Mouse (Mus musculus) stomach, postnatal 0 days (tissue): ENCODE data around the gene Ccnl1. TPM values are rescaled to one million over a fixed set of nuclear protein-coding genes. Genes with fewer than 3 reads are reported as not detected.

ENCODE experiments used
- ATAC-seq: fragments of 200-750 bp; cut with Nextera tagmentation; 2 replicates; pipeline ENCODE4 v1.8.0; 2017; ENCODE audit not compliant: low FRiP score, low TSS enrichment
- DNase-seq: peaks from one replicate; pipeline ENCODE4 v3.0.0-alpha.2; 2016; ENCODE audit warnings: low spot score
- H3K27ac ChIP-seq: fragments of 300-500 bp; sonication (generic); replicated peaks from 2 replicates; pipeline ENCODE4 v1.5.1; 2014; ENCODE audit warnings: mild to moderate bottlenecking, control low read depth
- H3K27me3 ChIP-seq: fragments of 300-500 bp; sonication (generic); 2 replicates; pipeline ENCODE4 v1.6.1; 2014; ENCODE audit warnings: low read length; ENCODE audit not compliant: control insufficient read depth, insufficient read depth
- H3K36me3 ChIP-seq: fragments of 300-500 bp; sonication (generic); 2 replicates; pipeline ENCODE4 v1.6.1; 2014; ENCODE audit warnings: low read length, mixed read lengths; ENCODE audit not compliant: control insufficient read depth, insufficient read depth
- H3K4me1 ChIP-seq: fragments of 300-500 bp; sonication (generic); replicated peaks from 2 replicates; pipeline ENCODE4 v1.6.1; 2014; ENCODE audit warnings: antibody characterized with exemption; ENCODE audit not compliant: control insufficient read depth, insufficient read depth
- H3K4me2 ChIP-seq: fragments of 300-500 bp; sonication (generic); replicated peaks from 2 replicates; pipeline ENCODE4 v1.6.1; 2014; ENCODE audit warnings: low read depth, mild to moderate bottlenecking, control low read depth, moderate library complexity
- H3K4me3 ChIP-seq: fragments of 300-500 bp; sonication (generic); 2 replicates; pipeline ENCODE4 v1.5.1; 2014; ENCODE audit warnings: low read depth, low read length, control low read depth
- H3K9ac ChIP-seq: fragments of 300-500 bp; sonication (generic); 2 replicates; pipeline ENCODE4 v1.6.1; 2014; ENCODE audit warnings: mild to moderate bottlenecking, low read length, control low read depth, mixed read lengths
- H3K9me3 ChIP-seq: fragments of 300-500 bp; sonication (generic); 2 replicates; pipeline ENCODE4 v1.6.1; 2016; ENCODE audit warnings: low read length; ENCODE audit not compliant: control insufficient read depth
- CTCF ChIP-seq: IDR thresholded peaks from 2 replicates; pipeline ENCODE4 v1.5.1; 2016; ENCODE audit warnings: antibody characterized with exemption, low read depth, mild to moderate bottlenecking, moderate library complexity
- EP300 ChIP-seq: optimal IDR thresholded peaks from 2 replicates; pipeline ENCODE3; 2016; ENCODE audit warnings: antibody characterized with exemption
- WGBS: fragments of 180-500 bp; shearing (Covaris S2); extraction: QIAGEN DNeasy Blood & Tissue Kit; methylation state at CpG from one replicate; pipeline ENCODE4 v1.1.7; 2014; 5-methylcytosine and 5-hydroxymethylcytosine counted together
- polyA plus RNA-seq: library from polyadenylated mRNA; unstranded; fragments of >200 nt; fragmentation: Nextera tagmentation; extraction: Ambion mirVana; gene quantifications from 2 replicates; pipeline ENCODE4 v1.2.1, GENCODE M21; 2015

Ccnl1 gene
- polyA plus RNA-seq, 1 experiment from 2014 or later = 54.3 TPM

DNA sequence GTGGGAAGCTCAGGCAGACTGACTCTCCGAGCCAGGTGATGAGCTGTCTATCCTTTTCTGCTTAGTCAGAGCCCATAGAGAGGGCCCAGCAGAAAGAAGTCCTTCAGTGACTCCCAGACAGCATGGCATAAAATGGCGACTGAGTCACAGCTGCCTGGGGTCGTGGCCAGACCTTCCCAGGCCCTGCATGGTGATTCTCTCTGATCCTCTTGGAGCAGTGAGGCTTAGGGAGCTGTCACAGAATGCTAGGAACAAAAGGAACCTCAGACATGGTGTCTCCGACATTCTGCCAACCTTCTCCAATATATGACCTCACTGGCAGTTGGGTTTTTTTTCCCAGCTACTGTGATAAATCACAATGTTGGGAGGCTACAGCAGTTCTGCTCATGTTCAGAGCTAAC, 30.9 kb downstream of the Ccnl1 start:
- WGBS = 69% methylated on average over 4 of the region's 4 CpGs
- H3K27ac ChIP-seq = 0 out of 2 replicates have a peak overlapping the region, but pooled peaks have one; percentile 25
- no peak overlapping the region for H3K4me2 ChIP-seq

GRCm38 (mm10) chr3:65926426-65926825, 31.6 kb downstream of the Ccnl1 start:
- no peaks in the 10 kb centered on the region for H3K9me3 ChIP-seq
- no peak overlapping the region for H3K4me3 ChIP-seq
- H3K36me3 ChIP-seq = no peaks in the 10 kb centered on the region
- DNase-seq (no peak), ATAC-seq (no peak)
- 89% methylated on average over 5 of the region's 5 CpGs for WGBS
- 0 out of 2 replicates have a peak, but pooled peaks cover 2% of the 10 kb centered on the region for H3K4me1 ChIP-seq
- TF ChIP-seq CTCF (no peak), EP300 (no peak)
- no peaks in the 10 kb centered on the region for H3K27me3 ChIP-seq
- no peak overlapping the region for H3K4me2 ChIP-seq
- H3K27ac ChIP-seq = no peak overlapping the region
- no peak overlapping the region for H3K9ac ChIP-seq

More for the DNA sequence above, 30.9 kb downstream of the Ccnl1 start:
- no peak overlapping the region for H3K9ac ChIP-seq
- no peak overlapping the region for H3K4me3 ChIP-seq
- no peak for TF ChIP-seq CTCF
- no peak for TF ChIP-seq EP300
- H3K9me3 ChIP-seq = no peaks in the 10 kb centered on the region
- no peak for ATAC-seq
- H3K36me3 ChIP-seq = no peaks in the 10 kb centered on the region
- H3K27me3 ChIP-seq = no peaks in the 10 kb centered on the region
- no peak for DNase-seq
- H3K4me1 ChIP-seq = 0 out of 2 replicates have a peak, but pooled peaks cover 2% of the 10 kb centered on the region

- Histone ChIP-seq H3K9ac (no peak overlapping the region), H3K4me1 (0 out of 2 replicates have a peak, but pooled peaks cover 2% of the 10 kb centered on the region), H3K36me3 (no peaks in the 10 kb centered on the region), H3K4me2 (no peak overlapping the region), H3K27ac (no peak overlapping the region), H3K27me3 (no peaks in the 10 kb centered on the region), H3K9me3 (no peaks in the 10 kb centered on the region), H3K4me3 (no peak overlapping the region)
- DNase-seq (no peak), ATAC-seq (no peak)
- TF ChIP-seq EP300 (no peak), CTCF (no peak)
- WGBS = 72% methylated on average over 5 of the region's 5 CpGs
Observed at GRCm38 (mm10) chr3:65925058-65925740, 32.9 kb downstream of the Ccnl1 start.

DNA sequence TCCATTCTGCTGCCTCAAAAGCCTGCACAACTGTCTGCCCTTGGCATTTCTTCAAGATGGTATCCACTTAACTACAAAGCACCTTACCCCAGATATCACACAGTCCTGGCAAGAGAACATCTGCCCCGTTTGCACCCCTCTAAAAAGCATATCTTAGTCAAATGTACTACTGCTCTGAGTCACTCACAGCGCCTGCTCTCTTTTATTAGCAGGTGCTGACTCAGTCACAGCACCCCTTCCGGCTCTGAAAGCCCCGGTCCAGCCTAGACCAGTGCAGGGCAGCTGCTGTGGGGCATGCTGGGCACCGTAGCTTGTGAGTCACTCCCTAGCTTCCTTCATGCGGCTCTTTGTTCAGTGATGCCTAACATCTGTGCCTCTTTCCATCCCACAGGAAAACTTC, 35.6 kb downstream of the Ccnl1 start:
- ATAC-seq (peak; percentile 82), DNase-seq (no peak)
- 41% methylated on average over 6 of the region's 6 CpGs for WGBS
- TF ChIP-seq CTCF (no peak), EP300 (no peak)
- Histone ChIP-seq H3K36me3 (no peaks in the 10 kb centered on the region), H3K9me3 (no peaks in the 10 kb centered on the region), H3K27ac (no peak overlapping the region), H3K4me3 (no peak overlapping the region), H3K9ac (no peak overlapping the region), H3K4me2 (no peak overlapping the region), H3K4me1 (no peaks in the 10 kb centered on the region), H3K27me3 (no peaks in the 10 kb centered on the region)

DNA sequence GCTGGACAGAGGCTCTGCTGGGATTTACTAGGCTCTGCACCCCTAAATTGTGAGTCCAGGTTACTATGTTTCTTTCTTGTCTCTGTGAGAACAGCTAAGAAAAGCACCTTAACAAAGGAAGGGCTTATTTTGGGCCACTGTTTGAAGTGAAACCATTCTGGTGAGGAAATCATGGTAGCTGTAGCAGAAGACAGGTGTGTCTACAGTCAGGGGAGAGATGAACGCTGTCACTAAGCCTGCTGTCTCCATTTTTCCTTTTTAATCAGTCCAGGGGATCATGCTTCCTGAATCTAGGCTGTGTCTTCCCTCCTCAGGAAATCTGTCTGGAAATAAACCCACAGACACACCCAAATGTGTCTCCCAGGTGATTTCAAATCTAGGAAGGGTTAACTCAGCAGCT, 36.4 kb downstream of the Ccnl1 start:
- Histone ChIP-seq H3K9ac (no peak overlapping the region), H3K36me3 (no peaks in the 10 kb centered on the region), H3K4me3 (no peak overlapping the region), H3K9me3 (no peaks in the 10 kb centered on the region), H3K4me1 (no peaks in the 10 kb centered on the region), H3K4me2 (no peak overlapping the region), H3K27me3 (no peaks in the 10 kb centered on the region), H3K27ac (no peak overlapping the region)
- DNase-seq = no peak
- no peak for TF ChIP-seq CTCF
- TF ChIP-seq EP300 = no peak
- no peak for ATAC-seq
- 71% methylated on average over 1 of the region's 1 CpGs for WGBS

DNA sequence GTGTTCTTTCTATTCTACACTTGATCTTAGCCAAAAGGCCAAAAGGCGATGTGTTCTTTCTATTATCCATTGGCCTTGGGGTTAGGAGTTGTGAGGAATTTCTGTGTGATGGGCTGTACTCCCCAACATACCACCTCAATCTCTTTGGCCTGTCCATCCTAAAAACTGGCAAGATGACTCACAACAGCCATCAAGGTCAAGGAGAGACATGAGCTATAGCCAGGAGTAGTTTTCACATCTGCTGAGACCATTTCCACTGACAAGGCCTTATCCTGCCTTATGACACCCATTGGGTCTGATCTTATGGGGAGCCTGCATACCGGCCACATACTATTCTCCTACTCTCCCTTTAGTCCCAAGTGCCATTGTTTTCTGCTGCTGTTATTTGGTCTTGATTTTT, 39.0 kb downstream of the Ccnl1 start:
- Histone ChIP-seq H3K36me3 (no peaks in the 10 kb centered on the region), H3K4me2 (no peak overlapping the region), H3K27me3 (no peaks in the 10 kb centered on the region), H3K4me3 (no peak overlapping the region), H3K9ac (no peak overlapping the region), H3K4me1 (no peaks in the 10 kb centered on the region), H3K9me3 (no peaks in the 10 kb centered on the region), H3K27ac (no peak overlapping the region)
- no peak for DNase-seq
- no peak for ATAC-seq
- 98% methylated on average over 2 of the region's 2 CpGs for WGBS
- no peak for TF ChIP-seq EP300
- TF ChIP-seq CTCF = no peak
